Mouse (Mus musculus) hindbrain, embryonic 15.5 days (tissue): ENCODE measurements around the gene Noxo1. TPM values are rescaled to one million over a fixed set of nuclear protein-coding genes. Genes with fewer than 3 reads are reported as not detected.

ENCODE experiments used
- ATAC-seq: fragments of 200-750 bp; cut with Nextera tagmentation; 2 replicates; pipeline ENCODE4 v1.8.0; 2017; ENCODE audit warnings: low read depth, moderate number of reproducible peaks, moderate TSS enrichment; ENCODE audit not compliant: low FRiP score
- H3K27ac ChIP-seq: fragments of 300-500 bp; sonication (generic); replicated peaks from 2 replicates; pipeline ENCODE4 v1.5.1; 2015; ENCODE audit warnings: mild to moderate bottlenecking, inconsistent platforms
- H3K27me3 ChIP-seq: fragments of 300-500 bp; sonication (generic); 2 replicates; pipeline ENCODE4 v1.6.1; 2015; ENCODE audit warnings: control low read depth, inconsistent platforms
- H3K36me3 ChIP-seq: fragments of 300-500 bp; sonication (generic); 2 replicates; pipeline ENCODE4 v1.6.1; 2015; ENCODE audit warnings: control low read depth, inconsistent platforms
- H3K4me1 ChIP-seq: fragments of 300-500 bp; sonication (generic); replicated peaks from 2 replicates; pipeline ENCODE4 v1.6.1; 2015; ENCODE audit warnings: control low read depth, inconsistent platforms
- H3K4me2 ChIP-seq: fragments of 300-500 bp; sonication (generic); 2 replicates; pipeline ENCODE4 v1.6.1; 2015; ENCODE audit warnings: moderate library complexity, mild to moderate bottlenecking, inconsistent platforms
- H3K4me3 ChIP-seq: fragments of 300-500 bp; sonication (generic); 2 replicates; pipeline ENCODE4 v1.5.1; 2015; ENCODE audit warnings: mild to moderate bottlenecking, inconsistent platforms
- H3K9ac ChIP-seq: fragments of 300-500 bp; sonication (generic); 2 replicates; pipeline ENCODE4 v1.6.1; 2015; ENCODE audit warnings: inconsistent platforms
- H3K9me3 ChIP-seq: fragments of 300-500 bp; sonication (generic); 2 replicates; pipeline ENCODE4 v1.6.1; 2016; ENCODE audit warnings: control low read depth, inconsistent platforms
- WGBS: fragments of 180-500 bp; shearing (Covaris S2); methylation state at CpG from one replicate; pipeline ENCODE4 v1.1.7; 2015; 5-methylcytosine and 5-hydroxymethylcytosine counted together
- polyA plus RNA-seq: library from polyadenylated mRNA; unstranded; fragments of >200 nt; fragmentation: Nextera tagmentation; extraction: Ambion mirVana; gene quantifications from 2 replicates; pipeline ENCODE4 v1.2.1, GENCODE M21; 2015

Gene Noxo1
- polyA plus RNA-seq, 1 experiment from 2014 or later = 2.3 TPM

DNA sequence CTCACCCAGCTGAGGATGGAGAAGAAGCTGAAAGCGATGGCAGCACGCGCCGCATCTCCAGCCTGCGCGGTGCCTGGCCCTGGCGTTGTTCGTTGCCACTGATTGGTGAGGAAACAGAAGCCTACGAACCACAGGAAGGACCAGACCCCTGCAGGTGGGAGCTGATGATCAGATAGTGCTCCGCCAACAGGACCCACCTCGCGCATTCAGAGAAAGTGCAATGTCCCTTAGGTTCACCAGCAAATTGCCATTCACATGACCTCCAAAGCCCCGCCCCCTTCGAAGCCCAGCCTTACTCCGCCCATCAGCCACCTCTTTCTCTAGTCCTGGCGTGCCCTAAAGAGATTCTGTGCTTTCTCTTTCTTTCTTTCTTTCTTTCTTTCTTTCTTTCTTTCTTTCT, 9.5 kb upstream of the Noxo1 start:
- 32% methylated on average over 16 of the region's 16 CpGs for WGBS
- H3K36me3 ChIP-seq = peaks cover 5% of the 10 kb centered on the region
- 0 out of 2 replicates have a peak overlapping the region, but pooled peaks have one; percentile 14 for H3K4me2 ChIP-seq
- no peak for ATAC-seq
- H3K9me3 ChIP-seq = no peaks in the 10 kb centered on the region
- peaks cover 36% of the 10 kb centered on the region for H3K4me1 ChIP-seq
- no peak overlapping the region for H3K27ac ChIP-seq
- H3K9ac ChIP-seq = no peak overlapping the region
- H3K27me3 ChIP-seq = peaks cover 7% of the 10 kb centered on the region
- no peak overlapping the region for H3K4me3 ChIP-seq

DNA sequence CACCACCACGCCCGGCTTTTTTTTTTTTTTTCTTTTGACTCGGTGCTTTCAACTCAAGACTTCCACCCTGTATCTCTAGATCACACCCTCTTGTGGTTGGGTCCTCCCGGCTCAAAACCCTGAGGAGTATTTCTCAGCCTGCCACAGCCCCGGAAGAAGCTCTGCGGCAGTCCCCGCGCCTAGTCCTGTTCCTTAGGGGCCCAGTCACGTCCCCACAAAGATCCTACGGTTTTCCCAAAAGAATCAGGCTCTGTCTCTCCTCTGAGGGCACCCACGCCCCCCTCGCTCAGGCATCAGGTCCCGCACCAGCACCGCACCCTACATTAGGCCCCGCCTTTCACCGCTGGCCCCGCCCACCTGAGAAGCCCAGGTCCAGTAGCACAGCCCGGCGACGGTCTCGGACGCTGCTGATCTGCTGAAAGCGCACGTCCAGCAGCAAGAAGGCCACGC, 8.9 kb upstream of the Noxo1 start:
- peaks cover 41% of the 10 kb centered on the region for H3K4me1 ChIP-seq
- peak overlapping the region; percentile 66 for H3K4me3 ChIP-seq
- no peaks in the 10 kb centered on the region for H3K9me3 ChIP-seq
- no peak overlapping the region for H3K27ac ChIP-seq
- ATAC-seq = no peak
- H3K9ac ChIP-seq = peak overlapping the region; percentile 3; the same call in 1 of the 2 replicates
- peaks cover 7% of the 10 kb centered on the region for H3K27me3 ChIP-seq
- WGBS = 3% methylated on average over 25 of the region's 25 CpGs
- peaks cover 3% of the 10 kb centered on the region; the same call in 1 of the 2 replicates for H3K36me3 ChIP-seq
- peak overlapping the region; percentile 58 for H3K4me2 ChIP-seq

DNA sequence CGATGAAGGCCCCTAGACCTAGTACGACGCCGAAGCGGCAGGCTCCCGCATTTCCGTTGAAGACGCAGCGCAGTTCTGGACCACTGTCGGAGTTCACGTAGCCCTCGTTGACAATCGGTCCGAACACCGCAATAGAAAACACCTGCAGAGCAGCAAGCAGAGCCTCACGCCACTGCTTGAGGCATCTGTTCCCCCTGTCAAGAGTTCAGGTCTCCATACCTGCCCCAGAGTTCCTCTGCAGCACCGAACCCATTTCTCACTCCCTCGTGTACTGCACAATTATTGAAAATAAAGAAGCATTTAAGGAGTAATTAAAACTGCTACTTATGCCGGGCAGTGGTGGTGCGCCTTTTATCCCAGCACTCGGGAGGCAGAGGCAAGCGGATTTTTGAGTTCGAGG, 8.4 kb upstream of the Noxo1 start:
- H3K4me3 ChIP-seq = peak overlapping the region; percentile 66
- H3K36me3 ChIP-seq = peaks cover 7% of the 10 kb centered on the region; the same call in 1 of the 2 replicates
- peak overlapping the region; percentile 58 for H3K4me2 ChIP-seq
- ATAC-seq = no peak
- H3K27me3 ChIP-seq = peaks cover 7% of the 10 kb centered on the region
- WGBS = 17% methylated on average over 23 of the region's 23 CpGs
- peaks cover 41% of the 10 kb centered on the region for H3K4me1 ChIP-seq
- no peaks in the 10 kb centered on the region for H3K9me3 ChIP-seq
- H3K27ac ChIP-seq = no peak overlapping the region
- H3K9ac ChIP-seq = peak overlapping the region; percentile 3; the same call in 1 of the 2 replicates

DNA sequence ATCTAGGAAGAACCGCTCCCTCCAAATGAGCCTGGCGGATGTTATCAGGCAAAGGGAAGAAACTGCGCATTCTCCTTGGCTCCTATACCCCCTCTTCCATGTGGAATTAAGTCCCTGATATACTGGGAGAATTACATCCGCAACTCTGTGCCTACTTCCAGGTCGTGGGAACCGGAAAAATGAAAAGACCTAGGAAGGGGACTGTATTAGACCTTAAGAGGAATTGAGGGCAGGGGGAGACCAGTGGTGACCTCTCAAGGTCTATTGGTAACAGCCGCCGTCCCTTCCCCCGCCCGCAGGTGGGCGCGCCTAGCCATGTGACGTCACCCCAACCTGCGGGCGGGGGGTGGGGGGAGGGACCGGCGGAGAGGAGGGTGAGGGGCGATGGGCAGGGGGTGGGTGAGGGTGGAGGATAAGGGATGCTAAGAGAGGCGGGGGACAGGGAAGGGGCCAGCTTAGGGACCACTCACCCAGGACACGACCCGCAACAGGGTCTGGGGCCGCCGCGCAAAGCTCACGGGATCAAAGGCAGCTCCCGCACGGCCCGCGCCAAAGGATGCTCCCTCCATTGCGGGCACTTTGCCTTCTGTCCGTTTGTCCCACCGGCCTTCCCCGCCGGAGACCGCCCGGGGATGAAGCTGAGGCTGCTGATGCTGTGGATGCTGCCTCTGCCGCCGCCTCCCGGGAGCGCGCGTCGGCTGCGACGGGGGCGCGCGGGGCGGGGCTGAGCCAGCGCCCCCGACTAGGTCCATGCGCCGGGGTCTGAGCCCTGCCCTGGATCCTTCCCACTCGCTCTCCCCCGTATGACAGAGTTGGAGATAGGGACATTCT, 6.6 kb upstream of the Noxo1 start, which contains the start of gene Syngr3:
Syngr3 (minus strand) TSS at position 705 of the 831 bp plus-strand sequence.
- H3K4me1 ChIP-seq = peaks cover 44% of the 10 kb centered on the region
- 1% methylated on average over 44 of the region's 55 CpGs for WGBS

DNA sequence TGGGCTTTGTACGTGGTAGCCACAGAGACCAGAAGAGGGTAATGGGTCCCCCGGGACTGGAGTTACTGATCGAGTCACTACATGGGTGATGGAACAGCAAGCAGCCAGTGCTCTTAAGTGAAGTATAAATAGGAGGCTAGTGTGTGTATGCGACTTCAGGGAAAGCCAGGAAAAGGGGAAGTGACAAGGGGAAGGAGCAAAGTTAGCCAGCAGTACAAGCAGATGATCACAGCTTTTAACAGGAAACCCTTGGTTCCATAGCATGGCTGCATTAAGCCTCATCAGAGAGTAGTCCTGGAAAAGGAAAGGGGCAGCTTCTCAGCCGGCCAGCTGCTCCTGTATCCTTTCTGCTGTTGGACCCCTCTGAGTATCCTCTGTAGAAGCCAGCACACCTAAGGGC, 3.6 kb upstream of the Noxo1 start:
- H3K4me2 ChIP-seq = no peak overlapping the region

More for the DNA sequence above, 6.6 kb upstream of the Noxo1 start, which contains the start of gene Syngr3:
- Histone ChIP-seq H3K27ac (peak within 1 kb of the TSS; percentile 93), H3K9ac (peak within 1 kb of the TSS; percentile 92), H3K27me3 (peaks cover 7% of the 10 kb centered on the region), H3K9me3 (no peaks in the 10 kb centered on the region), H3K4me2 (peak within 1 kb of the TSS; percentile 58), H3K36me3 (peaks cover 12% of the 10 kb centered on the region; the same call in 1 of the 2 replicates), H3K4me3 (peak within 1 kb of the TSS; percentile 66)
- ATAC-seq = peak; percentile 74

DNA sequence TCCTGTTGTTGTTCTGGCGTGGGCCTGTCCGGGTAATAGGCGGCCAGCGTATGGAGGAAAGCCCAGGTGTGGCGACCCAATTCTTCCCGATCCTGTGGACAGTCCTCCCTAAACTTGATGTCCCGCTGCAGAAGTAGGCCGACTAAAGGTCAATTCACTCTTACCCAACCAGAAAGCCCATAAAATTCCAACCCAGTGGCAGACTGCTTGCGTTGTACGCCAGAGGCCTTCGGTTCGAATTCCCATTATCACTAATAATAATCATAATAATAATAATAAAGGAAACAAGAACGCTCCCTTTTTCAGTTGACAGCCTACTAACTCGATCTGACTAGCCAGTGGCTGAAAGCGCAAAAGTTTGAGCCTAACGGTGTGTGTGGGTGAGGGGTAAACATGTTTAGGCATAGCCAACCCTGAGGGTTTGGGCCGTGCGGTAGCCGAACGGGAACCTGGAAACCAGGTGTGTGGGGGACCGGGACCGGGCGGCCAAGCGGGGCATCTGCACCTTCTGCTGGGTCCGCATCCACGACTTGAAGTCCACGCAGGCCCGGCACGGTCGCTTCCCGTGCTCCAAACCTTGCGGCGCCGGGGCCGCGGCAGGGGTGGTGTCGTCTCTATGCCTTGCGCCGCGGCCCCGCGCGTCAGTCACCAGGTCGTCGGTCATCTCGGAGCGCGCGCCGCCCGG, 566 bp upstream of the Noxo1 start:
- ATAC-seq = peak; percentile 40
- H3K27me3 ChIP-seq = no peaks in the 10 kb centered on the region
- peak overlapping the region; percentile 84 for H3K9ac ChIP-seq
- H3K36me3 ChIP-seq = peaks cover 20% of the 10 kb centered on the region
- H3K27ac ChIP-seq = peak overlapping the region; percentile 95
- 6% methylated on average over 47 of the region's 51 CpGs for WGBS
- H3K9me3 ChIP-seq = no peaks in the 10 kb centered on the region
- H3K4me2 ChIP-seq = peak overlapping the region; percentile 67
- H3K4me1 ChIP-seq = peaks cover 38% of the 10 kb centered on the region
- peak overlapping the region; percentile 59 for H3K4me3 ChIP-seq

More for the DNA sequence above, 3.6 kb upstream of the Noxo1 start:
- H3K36me3 ChIP-seq = 0 out of 2 replicates have a peak, but pooled peaks cover 12% of the 10 kb centered on the region
- no peak overlapping the region for H3K9ac ChIP-seq
- H3K27me3 ChIP-seq = peaks cover 7% of the 10 kb centered on the region
- H3K4me3 ChIP-seq = no peak overlapping the region
- no peak overlapping the region for H3K27ac ChIP-seq
- H3K4me1 ChIP-seq = peaks cover 58% of the 10 kb centered on the region
- WGBS = 88% methylated on average over 5 of the region's 5 CpGs
- H3K9me3 ChIP-seq = no peaks in the 10 kb centered on the region
- ATAC-seq = no peak

DNA sequence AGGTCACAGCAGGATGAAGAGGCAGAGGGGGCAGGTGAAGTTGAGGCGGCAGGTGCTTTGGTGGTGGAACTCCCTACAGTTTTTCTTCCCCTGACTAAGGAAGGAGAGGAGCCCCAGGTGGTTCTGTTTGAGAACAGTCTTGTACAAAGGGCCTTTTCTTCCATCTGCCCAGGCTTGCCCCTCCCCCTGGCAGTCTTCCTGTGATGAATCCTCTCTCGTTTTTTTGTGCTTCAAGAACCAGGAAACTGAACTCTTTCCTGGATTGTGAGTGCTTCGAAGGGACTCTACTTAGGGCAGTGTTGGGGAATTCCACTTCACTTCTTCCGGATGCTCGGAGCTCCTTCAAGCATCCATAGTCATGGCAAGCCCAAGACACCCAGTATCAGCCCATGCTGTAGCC, 2.0 kb downstream of the Noxo1 start:
- ATAC-seq = no peak
- no peaks in the 10 kb centered on the region for H3K9me3 ChIP-seq
- no peak overlapping the region for H3K4me2 ChIP-seq
- peaks cover 31% of the 10 kb centered on the region for H3K36me3 ChIP-seq
- WGBS = 19% methylated on average over 5 of the region's 5 CpGs
- no peak overlapping the region for H3K4me3 ChIP-seq
- H3K4me1 ChIP-seq = peaks cover 23% of the 10 kb centered on the region
- no peak overlapping the region for H3K27ac ChIP-seq
- no peak overlapping the region for H3K9ac ChIP-seq
- no peaks in the 10 kb centered on the region for H3K27me3 ChIP-seq

DNA sequence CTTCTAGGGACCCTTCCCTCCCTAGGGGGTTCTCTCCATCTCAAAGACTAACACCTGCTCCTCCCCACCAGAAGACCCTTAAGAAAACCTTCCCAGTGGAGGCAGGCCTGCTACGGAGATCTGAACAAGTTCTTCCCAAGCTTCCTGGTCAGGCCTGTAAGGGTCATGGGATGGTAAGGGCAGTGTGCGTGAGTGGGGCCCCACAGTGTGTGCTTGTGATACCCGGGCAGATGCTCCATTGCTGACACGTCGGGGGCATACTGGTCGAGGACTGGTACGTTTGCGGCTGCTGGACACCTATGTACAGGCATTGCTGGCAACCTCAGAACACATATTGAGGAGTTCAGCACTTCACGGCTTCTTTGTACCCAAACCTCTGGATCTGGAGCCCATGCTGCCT, 2.7 kb downstream of the Noxo1 start:
- Histone ChIP-seq H3K9ac (no peak overlapping the region), H3K9me3 (no peaks in the 10 kb centered on the region), H3K4me1 (peaks cover 23% of the 10 kb centered on the region), H3K4me3 (no peak overlapping the region), H3K27ac (no peak overlapping the region), H3K36me3 (peaks cover 28% of the 10 kb centered on the region), H3K4me2 (no peak overlapping the region), H3K27me3 (no peaks in the 10 kb centered on the region)
- 61% methylated on average over 9 of the region's 9 CpGs for WGBS
- ATAC-seq = no peak

DNA sequence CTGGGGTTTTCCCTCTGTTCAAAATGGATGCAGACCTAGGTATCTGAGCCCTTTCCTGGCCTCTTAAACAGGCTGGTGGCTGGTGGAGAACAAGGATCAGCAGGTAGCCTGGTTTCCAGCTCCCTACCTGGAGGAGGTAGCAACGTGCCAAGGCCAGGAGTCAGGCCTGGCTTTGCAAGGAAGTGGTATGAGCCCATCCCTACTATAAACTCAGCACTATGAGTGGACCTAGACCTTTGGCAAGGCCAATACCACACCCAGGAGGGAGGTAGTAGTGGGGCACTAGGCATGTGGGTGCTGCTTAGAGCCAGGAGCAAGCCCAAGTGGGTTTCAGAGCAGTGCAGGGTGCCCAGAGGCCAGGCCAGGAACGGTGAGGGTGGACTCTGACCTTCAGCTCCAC, 3.4 kb downstream of the Noxo1 start:
- no peaks in the 10 kb centered on the region for H3K9me3 ChIP-seq
- WGBS = 91% methylated on average over 2 of the region's 2 CpGs
- no peak overlapping the region for H3K27ac ChIP-seq
- no peaks in the 10 kb centered on the region for H3K27me3 ChIP-seq
- H3K4me1 ChIP-seq = peaks cover 19% of the 10 kb centered on the region
- no peak overlapping the region for H3K4me2 ChIP-seq
- H3K4me3 ChIP-seq = no peak overlapping the region
- no peak for ATAC-seq
- peaks cover 36% of the 10 kb centered on the region for H3K36me3 ChIP-seq
- H3K9ac ChIP-seq = no peak overlapping the region

DNA sequence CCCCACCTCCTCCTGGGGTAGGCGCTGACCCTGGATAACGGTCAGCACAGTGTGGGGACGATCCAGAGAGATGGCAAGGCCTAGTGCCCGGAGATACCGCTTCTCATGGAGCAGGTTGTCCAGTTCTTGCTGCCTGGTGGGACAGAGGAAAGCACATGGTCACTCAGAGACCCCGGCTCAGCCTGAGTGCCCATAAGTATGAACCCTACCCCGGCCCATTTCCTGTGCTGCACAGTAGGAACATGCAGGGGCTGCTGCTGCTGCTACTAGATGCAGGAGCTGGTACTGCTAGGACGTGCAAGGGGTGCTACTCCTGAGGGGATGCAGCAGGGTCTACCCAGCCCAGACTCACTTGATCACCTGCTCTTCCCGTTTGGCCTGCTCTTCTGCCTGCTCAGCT, 5.2 kb downstream of the Noxo1 start:
- no peak overlapping the region for H3K27ac ChIP-seq
- no peak for ATAC-seq
- WGBS = 93% methylated on average over 9 of the region's 9 CpGs

DNA sequence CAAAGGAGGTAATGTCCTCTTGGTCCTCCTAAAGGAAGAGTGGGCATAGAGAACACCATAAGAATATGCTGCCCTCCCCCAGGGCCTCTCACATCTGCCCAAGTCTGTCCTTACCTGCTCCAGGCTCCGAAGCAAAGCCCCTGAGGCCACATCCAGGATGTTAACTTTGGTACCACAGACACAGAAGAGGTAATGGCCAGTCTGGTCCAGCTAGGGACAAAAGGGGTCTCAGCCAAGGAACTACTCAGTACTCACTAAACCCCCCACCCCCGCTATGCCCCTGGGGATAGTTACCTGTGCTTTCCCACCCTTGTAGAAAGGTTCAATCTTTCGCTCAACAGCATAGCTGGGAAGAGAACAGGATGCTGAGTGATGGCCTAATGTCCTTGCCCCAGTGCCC, 9.8 kb downstream of the Noxo1 start:
- no peak overlapping the region for H3K27ac ChIP-seq
- ATAC-seq = no peak

More for the DNA sequence above, 5.2 kb downstream of the Noxo1 start:
- no peak overlapping the region for H3K4me3 ChIP-seq
- H3K9me3 ChIP-seq = no peaks in the 10 kb centered on the region
- H3K27me3 ChIP-seq = no peaks in the 10 kb centered on the region
- H3K4me1 ChIP-seq = peaks cover 18% of the 10 kb centered on the region
- no peak overlapping the region for H3K4me2 ChIP-seq
- no peak overlapping the region for H3K9ac ChIP-seq
- H3K36me3 ChIP-seq = peaks cover 38% of the 10 kb centered on the region

More for the DNA sequence above, 9.8 kb downstream of the Noxo1 start:
- 88% methylated on average over 3 of the region's 3 CpGs for WGBS
- no peak overlapping the region for H3K4me2 ChIP-seq
- peaks cover 27% of the 10 kb centered on the region for H3K36me3 ChIP-seq
- no peaks in the 10 kb centered on the region for H3K27me3 ChIP-seq
- no peak overlapping the region for H3K4me3 ChIP-seq
- peaks cover 24% of the 10 kb centered on the region for H3K4me1 ChIP-seq
- no peak overlapping the region for H3K9ac ChIP-seq
- H3K9me3 ChIP-seq = no peaks in the 10 kb centered on the region
